ENCODE assay signal across 24 mouse cellular contexts in the genomic region with DNA sequence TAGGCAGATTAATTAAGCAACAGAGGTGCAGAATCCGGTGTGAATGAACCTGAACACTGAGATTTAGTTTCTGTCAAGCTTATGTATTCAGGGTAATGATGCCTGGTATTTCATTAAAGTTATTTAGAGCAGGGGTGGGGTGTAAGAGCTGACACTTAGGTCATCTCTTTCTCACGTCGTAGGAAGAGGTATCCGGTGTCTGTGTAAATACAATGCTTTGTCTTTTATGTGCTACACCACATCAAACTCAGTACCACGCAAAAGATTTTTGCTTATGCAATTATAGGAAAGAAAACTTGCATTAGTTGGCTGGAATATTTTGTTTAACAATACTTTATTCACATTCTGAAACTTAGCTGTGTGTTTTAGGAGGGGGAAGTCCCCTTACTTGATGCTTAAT. TPM values are rescaled to one million over a fixed set of nuclear protein-coding genes. Genes with fewer than 3 reads are reported as not detected.
"Had no signal": no experiment of that assay in that cellular context is flagged by ENCODE, and none has a peak within 500 bp of the region (broad histone marks: within the 10 kb centered on the region; RNA-seq: fewer than 3 reads in every experiment).

No protein-coding gene starts in this region.

- ATAC-seq: hindbrain, embryonic 16.5 days; intestine, embryonic 15.5 days; intestine, postnatal 0 days had no signal

- DNase-seq: gastrocnemius, postnatal 14 days; gastrocnemius, postnatal 36 days; heart, adult 18-20 months; heart, postnatal 10 days; heart, postnatal 4 days; kidney, adult 18-20 months; kidney, adult 8-10 months; kidney, postnatal 10 days; kidney, postnatal 36 days; layer of hippocampus, adult 9-11 months; layer of hippocampus, postnatal 36 days; left cerebral cortex, postnatal 4 days had no signal

RNA-seq across cellular contexts. Expression of a gene that starts 23.6 kb away (rescaled TPM):
- total RNA-seq: gastrocnemius, adult 8-10 months; gastrocnemius, postnatal 36 days; heart, adult 8-10 months; layer of hippocampus, adult 18-20 months; layer of hippocampus, postnatal 14 days; layer of hippocampus, postnatal 36 days; left cerebral cortex, adult 18-20 months had no signal
- polyA plus RNA-seq: heart, embryonic 12.5 days; heart, embryonic 14.5 days; hindbrain, embryonic 14.5 days; intestine, postnatal 0 days; limb, embryonic 11.5 days had no signal
